Mouse (Mus musculus) mouse embryonic stem cell (cell line): Measurements from ENCODE around the gene Dand5.

Experiments used
- in situ Hi-C, 2 experiments: fragments of 300-500 bp; cut with MboI; formaldehyde crosslinking; loops; 1 replicate in 1 of 2; 3 replicates in 1 of 2; pipeline ENCODE4 v1.14.3; 2019 to 2020; ENCODE audit warnings: low sequenced_read_pairs in 2 of 2, low pct_unique_long_range_greater_than_20kb in 1 of 2, mixed read lengths in 1 of 2; ENCODE audit not compliant: unreplicated experiment in 1 of 2

The Dand5 gene

GRCm38 (mm10) chr8:84822723-84823122, at the start of gene Dand5:
Gene Dand5 (minus strand): TSS chr8:84822823.
- in situ Hi-C loops = no loop called here

DNA sequence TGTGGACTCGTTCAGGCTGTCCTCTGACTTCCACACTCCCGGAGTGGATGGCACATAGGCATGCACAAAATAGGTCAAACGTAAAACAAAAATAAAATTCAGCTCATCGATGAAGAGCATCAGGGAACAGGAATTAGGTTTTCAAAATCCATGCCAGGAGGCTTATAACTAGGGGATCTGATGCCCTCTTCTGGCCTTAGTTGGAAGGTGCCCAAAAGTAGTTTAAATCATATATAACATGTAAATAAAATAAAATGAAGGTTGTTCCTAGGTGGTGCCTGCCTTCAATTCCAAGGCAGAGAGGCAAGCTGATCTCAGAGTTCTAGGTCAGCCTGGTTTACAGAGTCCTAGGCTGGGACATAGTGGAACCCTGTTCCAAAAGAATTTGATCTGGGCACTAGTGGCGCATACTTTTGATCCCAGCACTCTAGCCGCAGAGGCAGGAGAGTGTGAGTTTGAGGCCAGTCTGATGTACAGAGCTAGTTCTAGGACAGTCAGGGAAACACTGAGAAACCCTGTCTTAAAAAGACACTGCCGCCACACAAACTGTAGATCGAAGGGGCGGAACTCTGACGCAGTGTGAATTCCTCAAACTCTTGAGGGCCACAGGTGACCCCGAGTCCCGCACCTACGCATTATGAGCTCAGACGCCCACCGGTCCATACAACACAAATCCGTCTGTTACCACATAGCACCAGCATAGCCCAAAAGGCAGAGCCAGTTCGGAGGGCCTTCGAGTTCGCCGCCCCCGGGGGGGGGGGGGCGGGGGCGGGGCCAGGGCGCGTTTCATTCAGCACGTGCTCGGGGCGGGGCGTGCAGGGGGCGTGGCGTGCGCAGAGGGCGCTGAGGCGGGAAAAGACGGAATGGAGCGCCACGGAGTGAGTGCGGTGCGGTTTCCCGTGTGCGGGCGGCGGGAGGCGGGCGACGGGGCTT, 49.0 kb upstream of the Dand5 start, which contains the start of gene Syce2:
TSS of gene Syce2 (plus strand) at position 736 of the 933 bp plus-strand sequence.
- in situ Hi-C loops = no loop called here

GRCm38 (mm10) chr8:84856864-84857441, 34.3 kb upstream of the Dand5 start, which contains the start of gene Farsa:
Gene Farsa (plus strand): TSS chr8:84856989.
- in situ Hi-C loops = no loop called here

DNA sequence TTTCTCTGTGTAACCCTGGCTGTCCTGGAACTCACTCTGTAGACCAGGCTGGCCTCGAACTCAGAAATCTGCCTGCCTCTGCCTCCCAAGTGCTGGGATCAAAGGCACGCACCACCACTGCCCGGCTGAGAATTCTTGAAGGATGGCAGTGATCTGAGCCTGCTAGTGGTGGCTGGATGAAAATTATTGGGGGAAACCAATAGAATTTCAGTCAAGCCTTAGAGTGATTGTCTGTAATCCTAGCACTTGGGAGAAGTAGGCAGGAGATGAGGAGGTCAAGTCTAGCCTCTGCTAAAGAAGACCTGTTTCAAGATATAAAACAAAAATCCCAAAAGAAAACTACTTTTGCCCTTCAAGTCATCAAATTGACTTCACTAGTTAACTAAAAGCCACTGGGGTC, 33.8 kb upstream of the Dand5 start:
- in situ Hi-C loops = no loop called here

DNA sequence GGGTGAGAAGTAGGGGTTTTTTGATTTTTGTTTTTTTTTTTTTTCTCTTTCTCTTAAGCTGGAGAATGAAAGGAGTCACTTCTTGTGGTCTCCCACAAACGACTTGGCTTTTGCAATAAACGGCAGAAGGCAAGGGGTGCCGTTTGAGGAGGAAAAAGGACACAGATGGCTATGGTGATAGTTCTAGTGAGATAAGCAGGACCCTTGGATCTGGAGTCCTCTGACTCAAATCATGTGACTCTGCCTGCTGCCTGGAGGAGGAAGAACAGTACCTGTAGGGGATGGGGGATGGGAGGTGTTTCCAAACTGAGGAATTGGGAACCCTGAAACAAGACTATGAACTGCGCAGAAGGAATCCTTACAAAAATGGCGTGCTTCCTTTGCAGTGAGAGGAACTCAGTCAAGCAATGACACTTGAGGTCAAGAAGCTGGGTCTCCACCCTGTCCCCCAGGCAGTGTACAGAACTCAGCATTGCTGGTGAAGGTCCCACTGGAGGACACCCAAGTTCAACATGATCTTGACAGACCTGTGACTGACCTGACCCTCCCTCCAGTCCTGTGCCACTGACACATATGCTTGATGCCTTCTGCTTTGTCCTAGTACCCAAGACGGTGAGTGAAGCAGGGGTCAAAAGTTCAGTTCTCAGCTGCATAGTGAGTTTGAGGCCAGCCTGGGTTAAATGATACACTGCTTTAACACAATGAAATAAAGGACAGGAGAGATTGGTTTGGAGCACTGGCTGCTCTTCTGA, 25.2 kb upstream of the Dand5 start:
- in situ Hi-C loops = no loop called here

DNA sequence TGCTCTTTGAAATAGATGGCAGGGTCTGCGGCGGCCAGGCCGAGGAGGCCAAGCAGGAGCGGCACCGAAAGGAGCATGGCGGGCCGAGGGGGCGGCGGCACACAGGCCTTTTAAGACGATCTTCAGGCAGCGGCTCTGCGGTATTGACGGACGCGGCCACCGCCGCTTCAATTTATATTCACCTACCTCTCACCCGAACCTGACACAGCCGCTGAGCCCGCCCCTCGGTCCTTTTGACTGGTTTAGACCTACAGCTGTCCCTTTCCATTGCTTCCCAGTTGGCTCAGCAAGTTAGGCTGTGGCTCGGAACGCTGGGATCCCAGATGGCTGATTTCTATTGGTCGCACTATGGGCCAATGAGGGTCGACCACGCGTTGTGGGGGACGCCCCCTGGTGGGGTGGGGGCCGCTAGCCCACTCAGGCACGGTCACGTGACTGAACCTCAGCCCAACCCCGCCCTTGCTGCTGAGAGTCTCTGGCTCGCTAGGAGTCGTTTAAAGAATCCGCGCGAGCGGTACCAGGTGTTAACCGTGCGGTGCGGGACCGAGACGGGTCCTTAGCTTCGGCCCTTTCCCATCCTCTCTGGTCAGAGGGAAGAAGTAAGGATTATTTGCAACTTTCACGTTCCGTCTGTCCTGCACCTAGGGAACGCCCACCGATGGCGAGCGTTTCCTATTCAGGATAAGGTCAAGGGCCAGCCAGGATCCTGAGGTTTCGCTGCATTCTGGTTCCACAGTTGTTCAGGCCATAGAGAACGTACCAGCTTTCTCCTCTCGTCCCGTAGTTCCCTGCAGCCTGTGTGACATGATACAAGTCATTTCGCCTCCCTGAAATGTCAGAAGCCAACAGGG, 24.3 kb upstream of the Dand5 start, which contains the start of gene Calr:
TSS of gene Calr (minus strand) at position 213 of the 851 bp plus-strand sequence.
- in situ Hi-C loops = no loop called here

DNA sequence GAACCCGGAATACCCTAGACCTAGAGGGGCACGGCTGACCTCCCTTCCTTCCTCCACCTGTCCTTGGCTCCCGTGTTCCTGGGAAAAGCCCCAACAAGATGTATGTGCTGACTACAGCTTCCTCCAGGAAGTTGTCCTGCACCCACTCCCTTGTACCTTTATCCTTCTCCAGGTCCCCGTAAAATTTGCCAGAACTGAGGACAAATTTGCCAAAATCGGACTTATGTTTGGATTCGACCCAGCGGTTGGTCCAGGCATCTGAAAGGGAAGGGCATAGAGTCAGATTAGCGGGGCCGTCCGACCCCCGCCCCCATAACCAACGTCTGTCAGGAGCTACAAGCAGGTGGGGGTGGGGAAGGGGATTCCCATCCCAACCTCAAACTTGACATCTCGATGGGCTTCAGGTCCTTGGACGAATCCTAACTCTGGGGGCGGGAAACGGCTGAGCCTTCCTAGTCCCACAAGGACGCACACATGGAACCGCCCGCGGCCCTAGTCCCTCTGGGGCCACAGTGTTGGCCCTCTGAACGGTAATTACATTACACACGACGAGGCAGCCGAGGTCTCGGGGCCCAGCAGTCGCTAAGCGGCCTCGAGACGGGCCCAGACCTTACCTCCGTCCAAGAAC, 23.6 kb upstream of the Dand5 start:
- in situ Hi-C loops = no loop called here

DNA sequence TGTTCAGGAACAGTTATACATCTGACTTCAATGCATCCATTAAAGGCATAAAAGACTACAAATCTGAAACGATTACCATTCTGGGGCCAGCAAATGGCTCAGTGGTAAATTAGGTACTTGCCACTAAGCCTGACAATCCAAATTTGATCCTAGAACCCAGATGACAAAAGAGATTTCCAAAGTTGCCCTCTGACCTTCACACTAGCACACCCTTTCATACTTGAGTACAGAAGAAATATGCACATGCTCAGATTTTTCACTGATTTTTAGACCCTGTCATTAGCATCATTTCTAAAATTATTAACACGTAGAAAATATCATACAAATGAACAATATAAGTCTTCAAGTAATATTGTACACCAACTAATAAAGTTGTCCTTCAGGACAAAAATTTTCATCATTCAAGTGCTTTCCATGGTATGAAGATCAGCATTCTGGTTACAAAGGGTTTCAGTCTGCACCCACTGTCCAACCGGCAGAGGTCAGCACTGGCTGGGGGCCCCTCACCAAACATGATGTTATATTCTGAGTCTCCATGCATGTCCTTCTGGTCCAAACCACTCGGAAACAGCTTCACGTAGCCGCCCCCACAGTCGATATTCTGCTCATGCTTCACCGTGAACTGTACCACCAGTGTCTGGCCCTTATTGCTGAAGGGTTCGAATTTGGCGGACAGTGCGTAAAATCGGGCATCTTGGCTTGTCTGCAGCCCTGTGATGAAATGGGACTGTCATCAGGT, 22.9 kb upstream of the Dand5 start:
- in situ Hi-C loops = no loop called here

DNA sequence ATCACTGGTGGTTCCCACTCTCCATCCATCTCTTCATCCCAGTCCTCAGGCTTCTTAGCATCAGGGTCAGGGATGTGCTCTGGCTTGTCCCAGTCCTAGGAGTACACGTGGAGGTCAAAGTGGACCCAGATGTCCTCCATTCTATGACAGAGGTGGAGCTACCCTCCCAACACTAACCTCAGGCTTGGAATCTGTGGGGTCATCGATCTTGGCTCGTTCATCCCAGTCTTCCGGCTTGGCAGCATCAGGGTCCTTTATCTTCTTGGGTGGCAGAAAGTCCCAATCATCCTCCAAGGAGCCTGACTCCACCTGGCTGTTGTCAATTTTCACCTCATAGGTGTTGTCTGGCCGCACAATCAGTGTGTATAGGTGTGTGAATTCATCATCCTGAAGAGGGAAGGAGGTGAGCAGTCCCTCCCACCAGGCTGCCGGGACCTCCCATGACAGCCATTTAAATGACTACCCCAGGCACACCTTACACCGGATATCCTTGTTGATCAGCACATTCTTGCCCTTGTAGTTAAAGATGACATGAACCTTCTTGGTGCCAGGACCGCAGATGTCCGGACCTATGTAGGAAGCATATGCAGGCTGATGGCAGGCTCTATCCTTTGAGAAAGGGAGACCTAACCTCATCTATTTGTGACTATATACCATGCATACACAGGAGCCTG, 21.9 kb upstream of the Dand5 start:
- in situ Hi-C loops = no loop called here

GRCm38 (mm10) chr8:84841514-84841913, 18.9 kb upstream of the Dand5 start:
- in situ Hi-C loops = no loop called here

DNA sequence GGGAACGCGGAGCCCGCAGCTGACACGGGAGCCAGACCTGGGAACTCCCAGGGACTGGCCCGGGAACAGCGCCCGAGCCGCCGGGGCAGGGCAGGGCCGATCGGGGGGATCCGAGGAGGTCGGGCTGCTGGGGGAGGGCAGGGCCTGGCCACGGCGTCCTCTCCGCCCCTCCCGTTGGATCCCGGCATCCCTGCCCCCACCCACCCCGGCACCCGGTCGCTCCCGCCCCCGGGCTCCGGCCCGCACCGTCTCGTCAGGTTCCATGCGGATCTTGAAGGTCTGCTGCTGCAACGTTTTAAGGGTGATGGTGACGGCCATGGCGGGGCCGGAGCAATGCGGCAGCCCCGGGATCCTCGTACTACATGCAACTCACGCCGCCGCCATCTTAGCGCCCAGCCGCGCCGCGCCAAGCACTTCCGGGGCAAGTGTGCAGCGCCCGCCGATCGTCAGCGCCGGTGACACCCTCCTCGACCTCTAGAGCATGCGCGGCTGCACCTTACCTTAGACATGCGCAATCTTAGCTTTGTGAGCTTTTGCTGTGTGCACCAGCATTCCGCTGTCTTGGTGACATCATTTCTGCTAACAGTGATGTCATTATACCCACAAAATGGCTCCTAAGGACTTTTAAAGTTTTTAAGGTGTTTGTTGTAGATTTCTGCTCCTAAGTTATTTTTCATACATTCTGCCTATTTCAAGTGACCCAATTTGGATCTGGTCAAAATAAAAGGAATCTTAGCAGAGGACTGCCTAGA, 17.8 kb upstream of the Dand5 start, which contains the start of gene Rad23a:
TSS of gene Rad23a (minus strand) at position 418 of the 752 bp plus-strand sequence.
- in situ Hi-C loops = no loop called here

GRCm38 (mm10) chr8:84839875-84840247, 17.2 kb upstream of the Dand5 start:
- in situ Hi-C loops = no loop called here

DNA sequence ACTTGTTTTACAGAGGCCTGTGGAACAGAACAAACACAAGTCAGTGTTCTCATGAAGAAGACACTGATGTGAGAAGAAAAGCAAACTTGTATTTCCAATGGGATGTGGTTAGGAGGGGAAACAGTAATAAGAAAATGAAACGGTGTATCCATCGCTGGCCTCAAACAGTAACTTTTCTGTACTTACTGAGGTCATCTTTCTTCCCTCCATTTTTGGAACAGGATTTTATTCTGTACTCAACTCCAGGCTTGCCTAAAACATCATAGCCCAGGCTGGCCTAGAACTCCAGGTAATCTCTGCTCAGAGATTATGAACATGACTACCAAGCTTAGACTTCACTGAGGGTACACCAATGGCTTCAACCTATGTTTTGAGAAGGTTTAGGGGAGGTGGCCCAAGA, 16.8 kb upstream of the Dand5 start:
- in situ Hi-C loops = no loop called here

DNA sequence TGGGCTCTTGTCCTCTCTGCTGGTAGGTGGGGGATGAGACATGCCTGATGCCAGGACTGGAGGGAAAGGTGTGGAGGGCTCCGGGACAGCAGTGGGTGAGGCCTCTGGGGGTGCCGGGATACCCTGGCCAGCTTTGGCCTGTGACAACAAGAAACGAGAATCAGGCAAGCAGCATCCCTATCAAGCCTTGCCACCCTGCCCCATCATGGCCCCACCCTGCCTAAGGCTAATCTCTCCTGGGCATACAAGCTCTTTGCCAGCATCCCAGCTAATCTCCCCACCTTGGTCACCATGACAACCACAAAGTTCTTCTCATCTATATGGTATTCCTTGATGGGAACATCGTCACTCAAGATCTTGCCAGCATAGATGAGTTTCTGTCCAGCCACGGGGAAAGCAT, 15.9 kb upstream of the Dand5 start:
- in situ Hi-C loops = no loop called here

- in situ Hi-C loops = no loop called here
These were observed 15.4 kb upstream of the Dand5 start for GRCm38 (mm10) chr8:84837912-84838470.
